Mouse (Mus musculus) lung, adult 10 weeks (tissue): ENCODE data around the gene Uri1. TPM values are rescaled to one million over a fixed set of nuclear protein-coding genes. Genes with fewer than 3 reads are reported as not detected.

ENCODE experiments used
- polyA plus RNA-seq: library from polyadenylated mRNA; stranded (reverse); fragments of 350-450 nt; fragmentation: Illumina TruSeq; extraction: RNeasy Lipid Tissue Mini Kit (QIAGEN cat#74804); gene quantifications from one replicate; pipeline ENCODE4 v1.2.3, GENCODE M21; 2014; ENCODE audit warnings: low read depth, low replicate concordance; ENCODE audit not compliant: insufficient read depth

Gene Uri1
- 21.3 TPM for polyA plus RNA-seq

GRCm38 (mm10) chr7:38023451-38023850, at the start of gene Uri1:
Uri1 (minus strand) TSS chr7:38023551.

Other genes with a start within 250 kb of the Uri1 start
- gene Zfp536, start 249.9 kb downstream of the Uri1 start, polyA plus RNA-seq = 0.09 TPM
- gene Ccne1, start 84.0 kb upstream of the Uri1 start, polyA plus RNA-seq = 0.97 TPM
- gene 1600014C10Rik, start 159.7 kb upstream of the Uri1 start, polyA plus RNA-seq = 15.9 TPM
- 2.4 TPM for gene Plekhf1, start 204.5 kb upstream of the Uri1 start, polyA plus RNA-seq
- 12.3 TPM for gene Pop4, start 247.9 kb upstream of the Uri1 start, polyA plus RNA-seq